Mouse (Mus musculus) gastrocnemius, adult 2 months (tissue): ENCODE measurements at regions not wholly inside any gene's neighbourhood (a gene's known extent, or its start where the extent isn't known, plus 50 kb on each side); places are given as distances from the start of the nearest gene placed in this dataset.
"Not testable (repeated sequence)": the region's sequence is repeated elsewhere in the genome, so short reads cannot be mapped to it uniquely, and the experiment has no call there.

Experiments
- DNase-seq: peaks from one replicate; pipeline ENCODE4 v3.0.0; 2022
- H3K27ac ChIP-seq: fragments of 200-600 bp; 2 replicates; pipeline ENCODE4 v1.8.1; 2022; ENCODE audit warnings: mild to moderate bottlenecking
- H3K4me3 ChIP-seq: fragments of 200-600 bp; 2 replicates; pipeline ENCODE4 v1.8.1; 2022; ENCODE audit warnings: mild to moderate bottlenecking, moderate library complexity
- CTCF ChIP-seq: fragments of 200-600 bp; IDR thresholded peaks from 2 replicates; pipeline ENCODE4 v1.8.1; 2022; ENCODE audit warnings: antibody characterized with exemption, mild to moderate bottlenecking, moderate library complexity
- intact Hi-C: fragments of 180-260 bp; cut with DNase I; formaldehyde crosslinking; loops from one replicate; pipeline ENCODE4 v1.15.1; 2025

DNA sequence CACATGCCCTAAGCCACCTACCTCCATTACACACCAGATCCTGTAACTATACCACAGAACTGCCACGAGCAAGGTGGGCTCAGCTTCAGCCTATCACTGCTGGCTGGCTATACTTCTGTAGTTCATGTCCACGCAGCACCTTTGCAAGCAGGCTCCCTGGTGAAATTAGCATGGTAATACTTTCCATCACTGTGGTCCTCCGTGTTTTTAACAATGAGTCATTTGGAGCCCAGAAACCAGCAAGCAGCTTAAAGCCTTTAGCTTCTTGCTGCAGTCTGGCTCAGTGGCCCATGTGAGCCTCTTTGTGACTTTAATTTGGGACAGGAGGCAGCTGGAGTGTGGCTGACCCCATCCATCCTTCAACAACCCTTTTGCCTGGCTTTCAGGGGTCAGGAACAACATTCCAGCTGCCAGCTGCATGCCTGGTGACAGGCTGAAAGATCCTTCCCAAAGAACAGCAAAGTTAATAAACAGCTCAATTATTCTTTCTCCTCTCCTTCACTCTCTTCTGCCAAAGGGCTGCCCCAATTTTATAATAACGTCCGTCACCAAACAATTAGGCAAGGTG, 122.1 kb upstream of the Intu start:
- TF ChIP-seq CTCF: no peak
- H3K4me3 ChIP-seq: no peak overlapping the region
- DNase-seq: no peak
- H3K27ac ChIP-seq: no peak overlapping the region
- intact Hi-C loops: no loop called here

DNA sequence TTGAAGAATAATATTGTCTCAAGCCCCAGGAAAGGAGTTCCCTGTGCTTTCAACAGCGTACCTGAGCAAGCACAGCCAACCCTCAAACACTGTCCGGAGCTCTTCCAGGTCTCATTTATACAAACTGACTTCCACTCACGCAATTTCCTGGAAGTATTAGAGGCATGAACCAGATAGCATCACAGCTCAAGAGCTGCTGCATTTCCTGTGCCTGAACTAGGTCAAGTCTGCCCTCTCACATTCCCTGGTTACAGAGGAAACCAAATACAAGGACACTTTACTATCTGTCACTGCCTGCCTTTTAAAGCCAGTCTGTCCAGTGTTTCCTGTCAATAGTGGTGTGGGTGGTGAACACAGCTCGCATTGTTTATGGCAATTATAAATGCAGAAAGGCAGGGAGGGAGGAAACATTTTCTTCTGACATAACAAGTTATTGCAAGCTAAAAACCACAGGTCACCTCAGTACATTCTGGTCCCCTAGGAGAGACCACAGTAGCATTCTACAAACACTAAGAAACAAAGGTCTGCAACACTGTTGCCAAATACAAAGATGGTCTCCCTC, 120.3 kb upstream of the Intu start:
- TF ChIP-seq CTCF: no peak
- Histone ChIP-seq H3K4me3 (no peak overlapping the region), H3K27ac (no peak overlapping the region)
- intact Hi-C loops: no loop called here
- no peak for DNase-seq

DNA sequence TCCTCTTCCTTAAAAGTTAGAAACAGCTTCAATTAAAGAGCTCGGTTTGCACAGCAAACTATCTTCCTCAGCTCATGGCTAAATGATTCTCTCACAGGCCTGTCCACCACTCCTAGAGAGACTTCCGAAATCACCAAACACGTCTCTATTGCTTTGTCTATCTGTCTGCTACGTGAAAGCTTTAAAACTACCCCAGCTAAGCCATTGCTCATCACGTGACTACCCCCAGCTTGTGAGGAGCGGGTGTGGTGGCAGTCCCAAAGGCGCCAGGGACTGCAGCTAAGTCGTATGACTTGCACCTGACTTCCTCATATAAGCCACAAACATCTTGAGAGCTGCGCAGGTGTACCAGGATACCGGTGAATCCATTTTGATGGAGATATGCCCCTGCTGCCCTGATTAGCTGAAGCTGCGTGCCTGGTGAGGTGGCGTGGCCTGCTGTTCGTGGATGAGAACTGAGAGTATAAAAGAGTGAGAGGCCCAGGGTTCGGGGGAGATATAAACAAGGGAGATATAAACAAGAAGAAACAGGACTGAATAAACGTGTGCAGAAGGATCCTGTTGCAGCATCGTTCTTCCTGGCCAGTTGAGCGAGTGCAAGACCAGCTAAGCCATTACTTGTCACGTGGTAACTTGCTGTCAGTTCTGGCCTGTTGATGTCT, 105.8 kb upstream of the Intu start:
- H3K27ac ChIP-seq: peak overlapping the region; percentile 53

DNA sequence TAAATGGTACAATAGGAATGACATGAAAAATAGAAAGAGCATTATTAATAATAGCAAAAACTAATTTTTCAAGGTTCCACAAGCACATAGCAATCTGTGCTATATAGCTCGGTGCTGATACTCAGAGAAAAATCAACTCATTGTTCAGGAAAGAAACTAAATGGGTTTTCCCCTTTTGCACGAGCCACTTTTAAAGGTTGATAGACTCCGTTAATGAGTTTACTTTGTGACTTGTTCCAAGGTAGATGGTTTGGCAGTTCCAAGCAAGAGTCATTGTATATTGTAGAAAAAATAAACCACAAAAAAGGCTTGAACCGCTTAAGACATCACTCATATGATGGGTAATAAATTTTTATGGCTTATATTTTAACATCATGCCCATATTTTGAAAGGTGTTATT, 105.0 kb upstream of the Intu start:
- Histone ChIP-seq H3K27ac (no peak overlapping the region), H3K4me3 (no peak overlapping the region)
- intact Hi-C loops: no loop called here
- no peak for DNase-seq
- no peak for TF ChIP-seq CTCF

More for the DNA sequence above, 105.8 kb upstream of the Intu start:
- H3K4me3 ChIP-seq, DNase-seq, intact Hi-C loops: not testable (repeated sequence)

DNA sequence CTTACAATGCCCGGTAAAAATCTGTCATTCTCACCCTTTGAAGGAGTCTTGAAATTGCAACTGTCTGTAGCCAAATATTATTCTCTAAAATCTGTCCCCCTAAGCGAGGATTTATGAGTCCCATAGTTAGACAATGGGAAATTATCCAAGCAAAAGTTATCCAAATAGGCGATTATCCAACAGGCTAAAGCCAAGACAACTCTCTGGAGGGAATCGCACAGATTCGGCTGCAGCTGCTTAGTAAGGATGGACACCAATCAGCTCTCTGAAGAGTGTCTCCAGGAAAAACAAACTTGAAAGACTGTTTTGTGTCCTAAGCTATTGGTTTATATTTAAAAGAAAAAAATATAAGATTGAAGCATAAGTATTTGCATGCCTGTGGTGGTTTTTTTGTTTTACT, 103.1 kb upstream of the Intu start:
- DNase-seq: no peak
- Histone ChIP-seq H3K27ac (no peak overlapping the region), H3K4me3 (no peak overlapping the region)
- TF ChIP-seq CTCF: no peak
- intact Hi-C loops: no loop called here

DNA sequence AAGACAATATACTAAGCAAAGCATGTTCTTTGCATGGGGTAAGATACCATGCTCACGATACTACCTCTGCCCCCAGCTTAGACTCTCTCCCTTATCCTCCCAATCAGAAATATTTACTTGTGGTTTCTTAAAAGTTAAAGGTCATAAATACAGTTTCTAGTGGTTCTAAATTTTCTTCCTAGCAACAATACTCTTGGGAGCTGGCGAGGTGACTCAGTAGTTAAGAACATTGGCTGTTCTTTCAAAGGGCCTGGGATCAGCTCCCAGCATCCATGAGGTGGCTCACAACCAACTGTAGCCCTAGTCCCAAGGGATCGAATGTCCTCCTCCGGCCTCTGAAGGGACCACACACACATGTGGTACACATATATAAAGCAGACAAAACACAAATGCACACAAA, 92.8 kb upstream of the Intu start:
- DNase-seq: peak; percentile 23

DNA sequence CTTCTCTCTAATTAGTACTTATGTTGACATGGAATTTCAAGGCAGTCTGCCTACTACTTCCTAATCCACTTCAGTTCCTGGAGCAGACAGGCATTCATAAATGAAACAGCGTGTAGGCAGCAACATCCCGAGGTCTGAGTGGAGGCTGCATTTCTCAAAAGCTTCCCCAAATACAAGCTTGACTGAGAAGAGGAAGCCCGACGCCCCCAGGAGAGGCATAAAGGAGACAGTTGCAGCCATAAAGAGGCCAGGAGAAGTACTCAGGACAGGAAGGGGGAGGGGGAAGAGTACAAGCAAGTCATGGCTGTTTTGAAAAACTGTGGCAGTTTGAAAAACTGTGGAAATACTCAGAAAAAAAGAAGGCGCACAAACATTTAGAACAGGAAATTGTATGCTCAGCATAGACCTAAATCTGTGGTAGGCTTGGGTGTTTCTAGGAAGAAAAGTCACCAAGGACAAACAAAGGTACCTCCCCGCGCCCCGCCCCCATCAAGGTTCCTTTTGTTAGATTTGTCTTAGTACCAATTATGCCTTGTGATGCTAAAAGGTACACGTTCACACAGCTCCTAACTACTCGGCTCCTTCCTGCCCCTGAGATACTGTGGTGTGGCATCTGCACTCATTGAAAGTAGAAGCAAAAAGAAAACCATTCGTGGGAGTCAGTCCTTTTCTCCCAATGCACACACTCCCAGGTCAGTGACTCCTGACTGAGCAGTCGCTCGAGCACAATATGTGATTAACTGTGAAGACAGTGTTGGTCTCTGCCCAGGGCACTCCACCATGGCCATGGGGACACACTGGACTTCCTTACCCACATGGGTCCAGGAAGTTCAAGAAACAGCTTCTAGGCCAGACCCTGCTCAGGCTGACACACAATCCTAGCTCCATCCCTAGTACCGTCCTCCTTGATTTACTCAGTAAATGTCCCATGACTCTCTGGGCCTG, 89.7 kb upstream of the Intu start:
- TF ChIP-seq CTCF: no peak
- no peak for DNase-seq
- no peak overlapping the region for H3K4me3 ChIP-seq
- H3K27ac ChIP-seq: no peak overlapping the region
- intact Hi-C loops: loop anchor here (5.0 kb wide), 1 partner anchor 1559 kb away; no protein-coding TSS in a partner anchor

More for the DNA sequence above, 92.8 kb upstream of the Intu start:
- Histone ChIP-seq H3K4me3 (no peak overlapping the region), H3K27ac (no peak overlapping the region)
- TF ChIP-seq CTCF: no peak
- intact Hi-C loops: no loop called here

DNA sequence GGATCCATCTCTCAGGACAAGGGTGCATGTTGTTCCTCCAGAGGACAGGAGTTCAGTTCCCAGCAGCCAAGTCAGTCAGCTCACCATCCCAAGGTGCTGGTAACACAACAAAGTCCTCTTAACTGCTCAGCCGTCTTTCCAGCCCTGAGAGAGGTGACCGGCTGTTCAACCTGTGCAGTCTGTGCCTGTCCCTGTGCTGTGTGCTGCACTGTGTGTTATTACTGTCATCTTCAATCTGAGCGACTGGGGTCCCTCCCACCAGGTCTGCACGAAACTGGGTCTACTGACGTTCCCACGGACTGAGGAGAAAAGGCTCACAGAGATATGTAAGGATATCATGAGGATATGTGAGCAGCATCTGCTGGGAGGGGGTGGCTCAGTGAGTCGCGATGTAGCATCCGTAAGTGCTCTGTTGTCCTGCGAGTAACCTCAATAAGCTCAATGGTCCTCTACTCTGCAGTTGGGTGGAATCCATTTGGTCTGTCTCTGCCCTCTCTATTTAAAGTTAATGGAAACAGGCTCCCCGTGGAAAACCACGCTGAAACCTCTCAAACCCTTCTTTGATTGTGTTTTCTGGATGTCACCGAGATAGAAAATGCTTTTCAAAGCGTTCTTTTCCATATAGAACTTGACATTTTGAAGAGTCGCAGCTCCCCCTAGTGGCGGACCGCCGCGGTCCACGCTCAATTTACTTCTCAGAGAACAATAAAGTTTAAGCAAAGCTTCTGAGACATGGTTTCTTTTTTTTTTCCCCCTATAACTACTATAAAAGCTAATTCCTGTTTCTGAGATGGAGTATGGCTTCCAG, 87.1 kb upstream of the Intu start:
- DNase-seq: peak; percentile 37
- intact Hi-C loops: loop anchor here (5.0 kb wide), 1 partner anchor 1562 kb away; no protein-coding TSS in a partner anchor
- peak; percentile 82 for TF ChIP-seq CTCF
- no peak overlapping the region for H3K27ac ChIP-seq
- peak overlapping the region; percentile 8; the same call in 1 of the 2 replicates for H3K4me3 ChIP-seq

DNA sequence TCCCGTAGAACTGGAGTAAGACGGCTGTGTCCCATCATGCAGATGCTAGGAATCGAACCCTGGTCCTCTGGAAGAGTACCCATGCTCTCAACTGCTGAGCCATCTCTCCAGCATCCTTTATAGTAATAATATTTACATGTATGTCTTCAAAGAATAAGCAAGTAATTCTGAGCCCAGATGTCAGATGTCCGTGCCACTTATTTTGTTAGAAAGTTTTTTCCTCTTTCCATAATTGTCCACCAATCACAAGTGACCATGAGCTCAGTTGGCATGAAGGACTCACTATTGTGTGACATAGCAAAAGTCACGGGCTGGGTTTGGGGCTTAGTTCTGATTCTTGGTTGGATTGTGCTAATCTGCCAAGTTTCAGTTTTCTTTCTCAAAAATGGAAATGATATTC, 78.1 kb upstream of the Intu start:
- no peak overlapping the region for H3K27ac ChIP-seq
- no peak overlapping the region for H3K4me3 ChIP-seq
- intact Hi-C loops: no loop called here
- no peak for TF ChIP-seq CTCF
- no peak for DNase-seq

DNA sequence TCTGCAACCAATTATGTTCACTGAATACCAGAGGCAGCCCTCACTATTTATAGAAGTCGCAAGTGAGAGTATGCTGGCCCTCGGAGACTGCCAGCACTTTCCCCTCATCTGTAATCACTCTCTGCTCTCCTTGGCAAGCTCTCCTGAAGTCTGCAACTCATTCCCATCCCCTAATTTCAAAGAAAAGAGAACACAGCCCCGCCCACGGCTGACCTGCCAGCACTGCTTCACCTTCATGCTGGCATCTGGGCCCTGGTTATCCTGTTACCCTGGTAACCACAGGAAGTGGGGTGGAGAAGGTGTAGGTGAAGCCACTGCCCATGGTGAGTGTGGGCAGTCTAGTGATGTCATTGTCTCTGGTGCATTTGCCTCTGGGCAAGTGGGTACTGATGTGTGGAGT, 77.5 kb upstream of the Intu start:
- H3K27ac ChIP-seq: no peak overlapping the region
- TF ChIP-seq CTCF: no peak
- no peak overlapping the region for H3K4me3 ChIP-seq
- intact Hi-C loops: no loop called here
- peak; percentile 32 for DNase-seq

DNA sequence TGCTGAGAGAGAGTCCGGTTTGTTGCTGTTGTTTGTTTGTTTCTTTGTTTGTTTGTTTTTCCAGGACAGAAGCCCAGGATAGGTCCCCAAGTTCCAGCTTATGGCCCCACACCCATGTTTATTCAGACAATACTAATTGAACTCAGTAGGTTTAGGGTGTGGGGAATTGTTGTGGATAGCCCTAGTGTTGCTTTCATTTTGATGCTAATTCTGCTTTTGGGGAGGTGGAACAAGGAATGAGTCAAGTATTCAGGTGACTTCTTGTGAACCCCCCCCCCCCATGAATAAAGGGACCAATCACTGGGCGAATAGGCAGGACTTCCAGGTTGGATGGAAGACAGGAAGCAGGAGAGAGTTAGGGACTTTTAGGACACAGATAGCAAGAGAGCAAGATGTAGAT, 75.0 kb upstream of the Intu start:
- DNase-seq: no peak
- H3K4me3 ChIP-seq: no peak overlapping the region
- intact Hi-C loops: no loop called here
- no peak overlapping the region for H3K27ac ChIP-seq
- no peak for TF ChIP-seq CTCF

DNA sequence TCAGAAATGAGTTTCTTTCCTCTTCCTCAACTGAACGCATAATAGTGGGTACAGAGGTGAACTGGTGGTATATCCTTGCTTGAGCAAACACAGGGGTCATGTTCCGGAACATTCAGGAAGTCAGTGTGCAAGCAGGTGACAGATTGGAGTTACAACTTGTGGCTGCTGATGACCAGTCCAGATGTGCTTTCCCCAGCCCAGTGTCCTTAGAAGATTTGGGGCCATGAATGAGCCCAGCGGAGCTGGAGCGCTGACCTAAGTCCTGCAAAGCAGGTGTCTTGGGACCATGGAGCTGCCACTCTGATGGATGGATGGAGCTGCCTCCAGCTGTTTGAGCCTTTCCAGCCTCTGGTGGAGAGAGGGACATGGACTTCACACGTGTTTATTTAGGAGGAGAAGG, 72.6 kb upstream of the Intu start:
- no peak for DNase-seq
- TF ChIP-seq CTCF: no peak
- H3K4me3 ChIP-seq: no peak overlapping the region
- no peak overlapping the region for H3K27ac ChIP-seq
- intact Hi-C loops: no loop called here
